Mouse (Mus musculus): ENCODE measurements around the gene Cdc123. TPM values are rescaled to one million over a fixed set of nuclear protein-coding genes. Genes with fewer than 3 reads are reported as not detected.
A peak's percentile ranks its signal among the peaks of the same experiment; 100 is the strongest.

Cdc123 gene
- polyA plus RNA-seq, 1 experiment, result 136 TPM

GRCm38 (mm10) chr2:5801182-5801640 is 43.8 kb downstream of the Cdc123 start:
- no peak for TF ChIP-seq POLR2A (IDR thresholded peaks at IDR 0.05; ENCODE audit: borderline replicate concordance, insufficient read depth, low read length)
- TF ChIP-seq CTCF (IDR thresholded peaks at IDR 0.05; ENCODE audit: borderline replicate concordance, insufficient read depth, low read depth, low read length), result no peak
- Histone ChIP-seq H3K27ac (ENCODE audit: insufficient read depth, low read length) (no peak overlapping the region), H3K27me3 (ENCODE audit: control insufficient read depth, insufficient read depth, low read length) (no peaks in the 10 kb centered on the region), H3K4me1 (ENCODE audit: control insufficient read depth, insufficient read depth, low read length) (no peaks in the 10 kb centered on the region), H3K4me3 (replicated peaks; ENCODE audit: insufficient read depth, low read depth, low read length) (no peak overlapping the region)
- DNase-seq, result no peak
- 81% methylated on average over 9 of the region's 9 CpGs for WGBS

GRCm38 (mm10) chr2:5797816-5798672 is 46.9 kb downstream of the Cdc123 start:
- no peak for DNase-seq
- 0 out of 2 replicates have a peak, but pooled peaks have one; percentile 5 for TF ChIP-seq CTCF (IDR thresholded peaks at IDR 0.05; ENCODE audit: borderline replicate concordance, insufficient read depth, low read depth, low read length)
- TF ChIP-seq POLR2A (IDR thresholded peaks at IDR 0.05; ENCODE audit: borderline replicate concordance, insufficient read depth, low read length), result no peak
- Histone ChIP-seq H3K27me3 (ENCODE audit: control insufficient read depth, insufficient read depth, low read length) (no peaks in the 10 kb centered on the region), H3K4me1 (ENCODE audit: control insufficient read depth, insufficient read depth, low read length) (no peaks in the 10 kb centered on the region), H3K4me3 (replicated peaks; ENCODE audit: insufficient read depth, low read depth, low read length) (no peak overlapping the region), H3K27ac (ENCODE audit: insufficient read depth, low read length) (no peak overlapping the region)
- WGBS, result 81% methylated on average over 11 of the region's 11 CpGs

- WGBS, result 90% methylated on average over 10 of the region's 10 CpGs
- TF ChIP-seq CTCF (IDR thresholded peaks at IDR 0.05; ENCODE audit: borderline replicate concordance, insufficient read depth, low read depth, low read length) (no peak), POLR2A (IDR thresholded peaks at IDR 0.05; ENCODE audit: borderline replicate concordance, insufficient read depth, low read length) (no peak)
- no peaks in the 10 kb centered on the region for H3K4me1 ChIP-seq (ENCODE audit: control insufficient read depth, insufficient read depth, low read length)
Measured at GRCm38 (mm10) chr2:5793771-5794170, 51.2 kb downstream of the Cdc123 start.

GRCm38 (mm10) chr2:5792056-5792455 is 52.9 kb downstream of the Cdc123 start:
- H3K27ac ChIP-seq (ENCODE audit: insufficient read depth, low read length), result no peak overlapping the region
- H3K4me1 ChIP-seq (ENCODE audit: control insufficient read depth, insufficient read depth, low read length), result no peaks in the 10 kb centered on the region
- TF ChIP-seq POLR2A (IDR thresholded peaks at IDR 0.05; ENCODE audit: borderline replicate concordance, insufficient read depth, low read length) (no peak), CTCF (IDR thresholded peaks at IDR 0.05; ENCODE audit: borderline replicate concordance, insufficient read depth, low read depth, low read length) (no peak)
- WGBS, result 96% methylated on average over 5 of the region's 5 CpGs
- H3K27me3 ChIP-seq (ENCODE audit: control insufficient read depth, insufficient read depth, low read length), result no peaks in the 10 kb centered on the region; the same call in 1 of the 2 replicates
- no peak overlapping the region for H3K4me3 ChIP-seq (replicated peaks; ENCODE audit: insufficient read depth, low read depth, low read length)
- DNase-seq, result no peak

More at GRCm38 (mm10) chr2:5793771-5794170, 51.2 kb downstream of the Cdc123 start:
- no peak for DNase-seq
- Histone ChIP-seq H3K27ac (ENCODE audit: insufficient read depth, low read length) (no peak overlapping the region), H3K27me3 (ENCODE audit: control insufficient read depth, insufficient read depth, low read length) (no peaks in the 10 kb centered on the region; the same call in 1 of the 2 replicates), H3K4me3 (replicated peaks; ENCODE audit: insufficient read depth, low read depth, low read length) (no peak overlapping the region)

GRCm38 (mm10) chr2:5789625-5790160 is 55.3 kb downstream of the Cdc123 start:
- no peak for TF ChIP-seq CTCF (IDR thresholded peaks at IDR 0.05; ENCODE audit: borderline replicate concordance, insufficient read depth, low read depth, low read length)
- TF ChIP-seq POLR2A (IDR thresholded peaks at IDR 0.05; ENCODE audit: borderline replicate concordance, insufficient read depth, low read length), result no peak
- H3K27ac ChIP-seq (ENCODE audit: insufficient read depth, low read length), result no peak overlapping the region
- no peak overlapping the region for H3K4me3 ChIP-seq (replicated peaks; ENCODE audit: insufficient read depth, low read depth, low read length)
- WGBS, result 26% methylated on average over 4 of the region's 4 CpGs
- H3K4me1 ChIP-seq (ENCODE audit: control insufficient read depth, insufficient read depth, low read length), result no peaks in the 10 kb centered on the region
- no peaks in the 10 kb centered on the region; the same call in 1 of the 2 replicates for H3K27me3 ChIP-seq (ENCODE audit: control insufficient read depth, insufficient read depth, low read length)
- DNase-seq, result no peak

- Histone ChIP-seq H3K27ac (ENCODE audit: insufficient read depth, low read length) (no peak overlapping the region), H3K4me3 (replicated peaks; ENCODE audit: insufficient read depth, low read depth, low read length) (no peak overlapping the region), H3K4me1 (ENCODE audit: control insufficient read depth, insufficient read depth, low read length) (no peaks in the 10 kb centered on the region), H3K27me3 (ENCODE audit: control insufficient read depth, insufficient read depth, low read length) (no peaks in the 10 kb centered on the region)
- 94% methylated on average over 3 of the region's 3 CpGs for WGBS
- TF ChIP-seq POLR2A (IDR thresholded peaks at IDR 0.05; ENCODE audit: borderline replicate concordance, insufficient read depth, low read length) (no peak), CTCF (IDR thresholded peaks at IDR 0.05; ENCODE audit: borderline replicate concordance, insufficient read depth, low read depth, low read length) (no peak)
- DNase-seq, result no peak
Measured at GRCm38 (mm10) chr2:5787391-5787790, 57.6 kb downstream of the Cdc123 start.

- no peaks in the 10 kb centered on the region for H3K4me1 ChIP-seq (ENCODE audit: control insufficient read depth, insufficient read depth, low read length)
- DNase-seq, result no peak
- no peaks in the 10 kb centered on the region for H3K27me3 ChIP-seq (ENCODE audit: control insufficient read depth, insufficient read depth, low read length)
- TF ChIP-seq POLR2A (IDR thresholded peaks at IDR 0.05; ENCODE audit: borderline replicate concordance, insufficient read depth, low read length), result no peak
- no peak for TF ChIP-seq CTCF (IDR thresholded peaks at IDR 0.05; ENCODE audit: borderline replicate concordance, insufficient read depth, low read depth, low read length)
- no peak overlapping the region for H3K4me3 ChIP-seq (replicated peaks; ENCODE audit: insufficient read depth, low read depth, low read length)
- no peak overlapping the region for H3K27ac ChIP-seq (ENCODE audit: insufficient read depth, low read length)
- WGBS, result 85% methylated on average over 2 of the region's 2 CpGs
Measured at GRCm38 (mm10) chr2:5772464-5772863, 72.5 kb downstream of the Cdc123 start.
